Mouse (Mus musculus) macrophage (primary cell): ENCODE results near the gene Srxn1. TPM values are rescaled to one million over a fixed set of nuclear protein-coding genes. Genes with fewer than 3 reads are reported as not detected.
"Not testable (repeated sequence)": the region's sequence is repeated elsewhere in the genome, so short reads cannot be mapped to it uniquely, and the experiment has no call there.

Experiments used
- H3K27ac ChIP-seq: fragments of 350-480 bp; formaldehyde crosslinking; 2 replicates; pipeline ENCODE4 v1.9.0; 2021
- H3K36me3 ChIP-seq: fragments of 350-480 bp; formaldehyde crosslinking; 2 replicates; pipeline ENCODE4 v1.9.0; 2021; ENCODE audit errors: inconsistent target
- H3K4me3 ChIP-seq: fragments of 350-480 bp; formaldehyde crosslinking; 2 replicates; pipeline ENCODE4 v1.9.0; 2021; ENCODE audit errors: inconsistent target
- H3K79me2 ChIP-seq: fragments of 350-480 bp; formaldehyde crosslinking; 2 replicates; pipeline ENCODE4 v1.9.0; 2021; ENCODE audit errors: inconsistent target
- WGBS: methylation state at CpG from one replicate; pipeline ENCODE4 v1.1.7; 2026; ENCODE audit warnings: inconsistent platforms; ENCODE audit not compliant: missing documents; 5-methylcytosine and 5-hydroxymethylcytosine counted together
- polyA plus RNA-seq: library from polyadenylated mRNA; stranded (reverse); fragments of 250-400 nt; gene quantifications from 3 replicates; pipeline ENCODE4 v1.2.4, GENCODE M21; 2018; ENCODE audit warnings: inconsistent platforms
- total RNA-seq, 78 experiments: library from RNA; depleted of rRNA; stranded (reverse); fragments of 250-400 nt; gene quantifications; 1 replicate in 9 of 78; 2 replicates in 24 of 78; 3 replicates in 43 of 78; 4 replicates in 2 of 78; pipeline ENCODE4 v1.2.4; 2018; ENCODE audit warnings: inconsistent platforms in 56 of 78

Gene Srxn1
- total RNA-seq (2018; cell fraction: chromatin; rRNA removed): 100 to 1,000 TPM in 1 of 26 experiments, 10 to 100 TPM in 24, 1 to 10 TPM in 1; 5.6 to 107 (median 26.1) TPM
- total RNA-seq (2018; cell fraction: cytosol; rRNA removed): 100 to 1,000 TPM in 3 of 26 experiments, 10 to 100 TPM in 23; 37.1 to 134 (median 71.0) TPM
- total RNA-seq (2018; cell fraction: nucleus; rRNA removed): 100 to 1,000 TPM in 1 of 26 experiments, 10 to 100 TPM in 25; 13.7 to 101 (median 49.4) TPM
- 56.7 to 128 TPM (median 85.7 TPM) in 3 replicates for polyA plus RNA-seq

GRCm38 (mm10) chr2:152105318-152106224 lies at the start of gene Srxn1:
TSS of gene Srxn1 (plus strand) at chr2:152105516.
- peak within 1 kb of the TSS; percentile 64 for H3K4me3 ChIP-seq
- WGBS: 2% methylated on average over 84 of the region's 84 CpGs
- peaks cover 34% of the 10 kb centered on the region for H3K79me2 ChIP-seq
- H3K27ac ChIP-seq: peak within 1 kb of the TSS; percentile 80
- H3K36me3 ChIP-seq: peaks cover 15% of the 10 kb centered on the region; the same call in 1 of the 2 replicates

GRCm38 (mm10) chr2:152056368-152057251 lies 48.7 kb upstream of the Srxn1 start:
- H3K27ac ChIP-seq: no peak overlapping the region
- H3K4me3 ChIP-seq: no peak overlapping the region
- no peaks in the 10 kb centered on the region for H3K79me2 ChIP-seq
- WGBS: 81% methylated on average over 22 of the region's 22 CpGs
- H3K36me3 ChIP-seq: no peaks in the 10 kb centered on the region

- Histone ChIP-seq H3K36me3 (no peaks in the 10 kb centered on the region), H3K27ac (no peak overlapping the region), H3K79me2 (no peaks in the 10 kb centered on the region), H3K4me3 (no peak overlapping the region)
- WGBS: 78% methylated on average over 9 of the region's 9 CpGs
Measured at GRCm38 (mm10) chr2:152057252-152057563, 48.1 kb upstream of the Srxn1 start.

- WGBS: 82% methylated on average over 3 of the region's 3 CpGs
- H3K36me3 ChIP-seq, H3K4me3 ChIP-seq, H3K27ac ChIP-seq, H3K79me2 ChIP-seq: not testable (repeated sequence)
Measured at GRCm38 (mm10) chr2:152062817-152063216, 42.5 kb upstream of the Srxn1 start.

GRCm38 (mm10) chr2:152068660-152069433 lies 36.5 kb upstream of the Srxn1 start:
- 78% methylated on average over 11 of the region's 11 CpGs for WGBS
- Histone ChIP-seq H3K36me3 (no peaks in the 10 kb centered on the region), H3K79me2 (no peaks in the 10 kb centered on the region), H3K27ac (no peak overlapping the region), H3K4me3 (no peak overlapping the region)

GRCm38 (mm10) chr2:152069434-152069786 lies 35.9 kb upstream of the Srxn1 start:
- H3K27ac ChIP-seq: no peak overlapping the region
- 82% methylated on average over 9 of the region's 9 CpGs for WGBS
- no peak overlapping the region for H3K4me3 ChIP-seq
- no peaks in the 10 kb centered on the region for H3K79me2 ChIP-seq
- no peaks in the 10 kb centered on the region for H3K36me3 ChIP-seq

- H3K4me3 ChIP-seq: no peak overlapping the region
- WGBS: 94% methylated on average over 2 of the region's 2 CpGs
- no peak overlapping the region for H3K27ac ChIP-seq
- H3K79me2 ChIP-seq: no peaks in the 10 kb centered on the region
- H3K36me3 ChIP-seq: no peaks in the 10 kb centered on the region
Measured at GRCm38 (mm10) chr2:152069941-152070340, 35.4 kb upstream of the Srxn1 start.

GRCm38 (mm10) chr2:152074521-152074920 lies 30.8 kb upstream of the Srxn1 start:
- no peak overlapping the region for H3K4me3 ChIP-seq
- WGBS: 73% methylated on average over 2 of the region's 2 CpGs
- H3K27ac ChIP-seq: no peak overlapping the region
- H3K79me2 ChIP-seq: no peaks in the 10 kb centered on the region
- no peaks in the 10 kb centered on the region for H3K36me3 ChIP-seq

GRCm38 (mm10) chr2:152075294-152075889 lies 29.9 kb upstream of the Srxn1 start:
- Histone ChIP-seq H3K36me3 (no peaks in the 10 kb centered on the region), H3K79me2 (no peaks in the 10 kb centered on the region), H3K4me3 (no peak overlapping the region), H3K27ac (no peak overlapping the region)
- WGBS: 47% methylated on average over 9 of the region's 9 CpGs

GRCm38 (mm10) chr2:152077337-152077736 lies 28.0 kb upstream of the Srxn1 start:
- Histone ChIP-seq H3K79me2 (no peaks in the 10 kb centered on the region), H3K36me3 (no peaks in the 10 kb centered on the region), H3K27ac (no peak overlapping the region), H3K4me3 (no peak overlapping the region)
- 66% methylated on average over 3 of the region's 3 CpGs for whole genome bisulfite sequencing

- 1% methylated on average over 22 of the region's 24 CpGs for WGBS
- no peaks in the 10 kb centered on the region for H3K36me3 ChIP-seq
- no peaks in the 10 kb centered on the region for H3K79me2 ChIP-seq
- H3K4me3 ChIP-seq: no peak within 1 kb of the TSS
- 0 out of 2 replicates have a peak within 1 kb of the TSS, but pooled peaks have one; percentile 24 for H3K27ac ChIP-seq
Measured at GRCm38 (mm10) chr2:152080685-152081541, 24.4 kb upstream of the Srxn1 start, which contains the start of gene Scrt2. TSS of gene Scrt2 (plus strand) at chr2:152081529.

- no peaks in the 10 kb centered on the region for H3K36me3 ChIP-seq
- WGBS: 1% methylated on average over 59 of the region's 81 CpGs
- H3K4me3 ChIP-seq: no peak overlapping the region
- H3K79me2 ChIP-seq: no peaks in the 10 kb centered on the region
- no peak overlapping the region for H3K27ac ChIP-seq
Measured at GRCm38 (mm10) chr2:152081641-152082448, 23.5 kb upstream of the Srxn1 start.
